Mouse (Mus musculus): ENCODE measurements around the gene Itpr1.

DNA sequence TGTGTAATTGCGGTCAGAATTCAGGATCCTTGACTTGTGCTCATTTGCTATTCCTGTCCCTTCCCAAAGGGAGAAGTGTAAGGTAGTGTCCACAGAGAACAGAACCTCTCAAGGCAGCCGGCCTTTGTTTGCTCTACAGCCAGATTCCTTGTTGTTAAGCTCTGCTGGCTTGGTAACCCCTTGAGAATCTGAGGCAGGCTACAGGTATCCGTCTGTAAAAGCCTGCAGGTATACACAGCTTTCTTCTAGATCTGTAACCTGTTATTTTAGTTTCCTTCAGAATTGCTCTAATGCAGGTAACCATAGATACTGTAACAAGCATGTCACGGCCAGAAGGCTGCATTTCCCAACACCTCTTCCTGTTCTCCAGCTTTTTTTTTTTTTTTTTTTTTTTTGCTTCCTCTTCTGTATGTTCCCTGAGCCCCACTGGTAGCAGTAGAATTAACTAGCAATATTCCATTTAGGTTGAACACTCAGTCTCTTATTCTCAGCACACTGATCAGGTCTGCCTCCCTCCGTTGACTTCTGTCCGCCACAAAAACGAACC lies 158.5 kb downstream of the Itpr1 start:
- TF ChIP-seq TAL1 (conservative IDR thresholded peaks at IDR 0.05; ENCODE audit: low read depth, low read length) (no peak), CTCF (IDR thresholded peaks at IDR 0.05; ENCODE audit: low read depth, low read length) (no peak), GATA1 (IDR thresholded peaks at IDR 0.05; ENCODE audit: borderline replicate concordance, low read length) (no peak)
